Mouse (Mus musculus) lung, postnatal 0 days (tissue): ENCODE results near the gene Ninl. TPM values are rescaled to one million over a fixed set of nuclear protein-coding genes. Genes with fewer than 3 reads are reported as not detected.

Experiments used
- ATAC-seq: fragments of 200-750 bp; cut with Nextera tagmentation; 2 replicates; pipeline ENCODE4 v1.8.0; 2017; ENCODE audit warnings: moderate library complexity
- DNase-seq: peaks from one replicate; pipeline ENCODE4 v3.0.0-alpha.2; 2016; ENCODE audit warnings: low spot score
- H3K27ac ChIP-seq: fragments of 300-500 bp; sonication (generic); 2 replicates; pipeline ENCODE4 v1.5.1; 2014; ENCODE audit warnings: antibody characterized with exemption, mild to moderate bottlenecking, low read length, mixed read lengths
- H3K27me3 ChIP-seq: fragments of 300-500 bp; sonication (generic); replicated peaks from 2 replicates; pipeline ENCODE4 v1.6.1; 2014; ENCODE audit warnings: low read length, mixed read lengths; ENCODE audit not compliant: insufficient read depth
- H3K36me3 ChIP-seq: fragments of 300-500 bp; sonication (generic); 2 replicates; pipeline ENCODE4 v1.6.1; 2014; ENCODE audit warnings: low read length, mixed read lengths; ENCODE audit not compliant: insufficient read depth
- H3K4me1 ChIP-seq: fragments of 300-500 bp; sonication (generic); 2 replicates; pipeline ENCODE4 v1.6.1; 2014; ENCODE audit warnings: antibody characterized with exemption, low read depth, low read length, mixed read lengths; ENCODE audit not compliant: insufficient read depth
- H3K4me2 ChIP-seq: fragments of 300-500 bp; sonication (generic); replicated peaks from 2 replicates; pipeline ENCODE4 v1.6.1; 2014; ENCODE audit warnings: low read depth, mild to moderate bottlenecking, low read length, moderate library complexity, mixed read lengths
- H3K4me3 ChIP-seq: fragments of 300-500 bp; sonication (generic); 2 replicates; pipeline ENCODE4 v1.5.1; 2014; ENCODE audit warnings: low read depth, low read length
- H3K9ac ChIP-seq: fragments of 300-500 bp; sonication (generic); replicated peaks from 2 replicates; pipeline ENCODE4 v1.6.1; 2014; ENCODE audit warnings: low read depth, mild to moderate bottlenecking
- H3K9me3 ChIP-seq: fragments of 300-500 bp; sonication (generic); 2 replicates; pipeline ENCODE4 v1.6.1; 2016; ENCODE audit warnings: low read length, mixed read lengths
- CTCF ChIP-seq: IDR thresholded peaks from 2 replicates; pipeline ENCODE4 v1.5.1; 2016; ENCODE audit warnings: antibody characterized with exemption, mild to moderate bottlenecking
- EP300 ChIP-seq: IDR thresholded peaks from 2 replicates; pipeline ENCODE4 v1.6.1; 2016; ENCODE audit warnings: antibody characterized with exemption, mild to moderate bottlenecking, control low read depth
- WGBS: fragments of 180-500 bp; shearing (Covaris S2); extraction: QIAGEN DNeasy Blood & Tissue Kit; methylation state at CpG from one replicate; pipeline ENCODE4 v1.1.7; 2014; 5-methylcytosine and 5-hydroxymethylcytosine counted together
- polyA plus RNA-seq: library from polyadenylated mRNA; unstranded; fragments of >200 nt; fragmentation: Nextera tagmentation; extraction: Ambion mirVana; gene quantifications from 2 replicates; pipeline ENCODE4 v1.2.1, GENCODE M21; 2015

Ninl gene
- polyA plus RNA-seq, 1 experiment from 2014 or later, result 3.9 TPM

GRCm38 (mm10) chr2:150991050-150991449 is 48.1 kb downstream of the Ninl start:
- H3K4me2 ChIP-seq, result no peak overlapping the region
- ATAC-seq (no peak), DNase-seq (no peak)
- no peak overlapping the region for H3K9ac ChIP-seq
- 76% methylated on average over 4 of the region's 4 CpGs for WGBS
- H3K27me3 ChIP-seq, result no peaks in the 10 kb centered on the region
- no peaks in the 10 kb centered on the region for H3K9me3 ChIP-seq
- TF ChIP-seq CTCF, result no peak
- H3K4me3 ChIP-seq, result no peak overlapping the region
- H3K27ac ChIP-seq, result no peak overlapping the region
- H3K36me3 ChIP-seq, result no peaks in the 10 kb centered on the region
- H3K4me1 ChIP-seq, result no peaks in the 10 kb centered on the region

DNA sequence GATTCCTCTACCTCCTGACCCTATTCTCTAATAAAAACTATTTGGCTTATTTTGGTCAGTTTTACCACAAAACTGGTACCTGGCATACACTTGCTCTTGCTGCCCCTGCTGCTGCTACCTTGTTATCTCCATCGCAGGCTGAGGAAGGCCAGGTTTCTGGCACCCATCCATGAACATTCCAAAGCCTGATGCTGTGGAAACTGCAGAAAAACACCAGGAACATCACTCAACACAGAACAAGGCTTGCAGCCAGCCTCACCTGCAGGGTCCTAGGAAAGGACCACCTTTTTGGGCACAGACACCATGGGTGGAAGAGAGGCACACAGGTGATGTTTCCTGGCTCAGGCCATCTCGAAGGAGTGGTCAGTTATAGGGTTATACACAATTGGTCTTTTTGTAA is 48.7 kb downstream of the Ninl start:
- Histone ChIP-seq H3K27ac (no peak overlapping the region), H3K27me3 (no peaks in the 10 kb centered on the region), H3K36me3 (no peaks in the 10 kb centered on the region), H3K4me1 (no peaks in the 10 kb centered on the region), H3K9me3 (no peaks in the 10 kb centered on the region), H3K4me3 (no peak overlapping the region), H3K9ac (no peak overlapping the region), H3K4me2 (no peak overlapping the region)
- 67% methylated on average over 2 of the region's 2 CpGs for WGBS
- ATAC-seq, result no peak
- no peak for DNase-seq
- no peak for TF ChIP-seq EP300
- TF ChIP-seq CTCF, result no peak

- Histone ChIP-seq H3K27ac (no peak overlapping the region), H3K4me3 (no peak overlapping the region), H3K27me3 (no peaks in the 10 kb centered on the region), H3K36me3 (no peaks in the 10 kb centered on the region), H3K9me3 (no peaks in the 10 kb centered on the region), H3K9ac (no peak overlapping the region), H3K4me2 (no peak overlapping the region), H3K4me1 (no peaks in the 10 kb centered on the region)
- TF ChIP-seq CTCF (no peak), EP300 (no peak)
- no peak for ATAC-seq
- 99% methylated on average over 2 of the region's 2 CpGs for WGBS
- DNase-seq, result no peak
These were observed 53.8 kb downstream of the Ninl start for GRCm38 (mm10) chr2:150985359-150985758.

- DNase-seq, result no peak
- ATAC-seq, result no peak
- Histone ChIP-seq H3K9ac (no peak overlapping the region), H3K27me3 (no peaks in the 10 kb centered on the region), H3K9me3 (no peaks in the 10 kb centered on the region), H3K4me2 (no peak overlapping the region), H3K4me1 (no peaks in the 10 kb centered on the region), H3K4me3 (no peak overlapping the region), H3K27ac (no peak overlapping the region), H3K36me3 (no peaks in the 10 kb centered on the region)
- no peak for TF ChIP-seq CTCF
- no peak for TF ChIP-seq EP300
These were observed 57.1 kb downstream of the Ninl start for GRCm38 (mm10) chr2:150982051-150982450.

GRCm38 (mm10) chr2:150981524-150981923 is 57.7 kb downstream of the Ninl start:
- TF ChIP-seq CTCF (no peak), EP300 (no peak)

GRCm38 (mm10) chr2:150979861-150980620 is 59.1 kb downstream of the Ninl start:
- Histone ChIP-seq H3K36me3 (no peaks in the 10 kb centered on the region), H3K4me1 (no peaks in the 10 kb centered on the region), H3K4me2 (no peak overlapping the region), H3K9me3 (no peaks in the 10 kb centered on the region), H3K4me3 (no peak overlapping the region), H3K9ac (no peak overlapping the region), H3K27me3 (no peaks in the 10 kb centered on the region), H3K27ac (no peak overlapping the region)
- DNase-seq, result no peak
- 82% methylated on average over 14 of the region's 14 CpGs for WGBS
- TF ChIP-seq EP300 (no peak), CTCF (no peak)
- no peak for ATAC-seq

More at GRCm38 (mm10) chr2:150981524-150981923, 57.7 kb downstream of the Ninl start:
- no peak overlapping the region for H3K4me2 ChIP-seq
- H3K27ac ChIP-seq, result no peak overlapping the region
- no peaks in the 10 kb centered on the region for H3K36me3 ChIP-seq
- no peak overlapping the region for H3K4me3 ChIP-seq
- WGBS, result 54% methylated on average over 7 of the region's 7 CpGs
- no peaks in the 10 kb centered on the region for H3K4me1 ChIP-seq
- no peaks in the 10 kb centered on the region for H3K27me3 ChIP-seq
- H3K9me3 ChIP-seq, result no peaks in the 10 kb centered on the region
- no peak overlapping the region for H3K9ac ChIP-seq
- DNase-seq, result no peak
- no peak for ATAC-seq

DNA sequence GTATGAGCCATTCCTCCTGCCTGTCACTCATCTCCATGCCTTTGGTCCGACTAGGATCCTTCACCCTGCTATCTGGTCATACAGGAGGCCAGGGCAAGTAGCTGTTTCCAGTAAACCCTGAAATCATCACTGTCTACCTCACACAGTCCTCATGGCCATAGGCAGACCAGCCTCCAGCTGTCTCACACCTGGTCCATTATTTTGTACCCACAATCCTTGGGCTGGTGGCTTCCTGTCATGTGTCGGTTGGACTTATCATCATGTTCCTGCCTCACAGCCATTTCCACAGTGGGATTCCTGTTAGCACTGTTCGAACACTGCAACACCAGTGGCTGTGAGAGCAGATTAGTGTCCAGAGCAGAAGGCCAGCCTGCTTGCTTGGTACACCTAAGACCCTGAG is 60.4 kb downstream of the Ninl start:
- Histone ChIP-seq H3K36me3 (no peaks in the 10 kb centered on the region), H3K27me3 (no peaks in the 10 kb centered on the region), H3K9ac (no peak overlapping the region), H3K4me3 (no peak overlapping the region), H3K27ac (no peak overlapping the region), H3K4me1 (no peaks in the 10 kb centered on the region), H3K9me3 (no peaks in the 10 kb centered on the region), H3K4me2 (no peak overlapping the region)
- 90% methylated on average over 3 of the region's 3 CpGs for WGBS
- TF ChIP-seq CTCF (no peak), EP300 (no peak)
- no peak for DNase-seq
- no peak for ATAC-seq
